Mouse (Mus musculus) layer of hippocampus, postnatal 36 days (tissue): ENCODE measurements around the gene B4galnt4. TPM values are rescaled to one million over a fixed set of nuclear protein-coding genes. Genes with fewer than 3 reads are reported as not detected.

Source experiments
- total RNA-seq, 2 experiments: library from RNA; stranded (reverse); gene quantifications; 2 replicates each; pipeline ENCODE4 v1.2.3; 2021

The B4galnt4 gene
- total RNA-seq, 2 experiments from 2014 or later, result 92.2 to 92.3 TPM

Other genes with a start within 250 kb of the B4galnt4 start
- gene Zfp941, start 238.9 kb upstream of the B4galnt4 start, total RNA-seq, result 10 to 100 TPM; 12.3 to 13.3 TPM
- gene Urah, start 226.1 kb upstream of the B4galnt4 start, total RNA-seq, result 1 to 10 TPM; 1.8 to 2.9 TPM
- gene Scgb1c1, start 215.6 kb upstream of the B4galnt4 start, total RNA-seq, result not detected
- gene Odf3, start 213.3 kb upstream of the B4galnt4 start, total RNA-seq, result not detected
- gene Gm45785, start 204.8 kb upstream of the B4galnt4 start, total RNA-seq, result not detected
- gene Ric8a, start 204.1 kb upstream of the B4galnt4 start, total RNA-seq, result 10 to 100 TPM; 76.8 to 83.7 TPM
- 10 to 100 TPM; 27.2 to 28.1 TPM for gene Bet1l, start 203.5 kb upstream of the B4galnt4 start, total RNA-seq
- 100 to 1,000 TPM; 113 to 119 TPM for gene Psmd13, start 179.1 kb upstream of the B4galnt4 start, total RNA-seq
- gene Sirt3, start 178.8 kb upstream of the B4galnt4 start, total RNA-seq, result 10 to 100 TPM; 64.6 to 71.8 TPM
- gene Cox8b, start 160.7 kb upstream of the B4galnt4 start, total RNA-seq, result 1 to 10 TPM; 1.2 to 1.3 TPM
- gene Nlrp6, start 140.2 kb upstream of the B4galnt4 start, total RNA-seq, result under 1 TPM; 0.30 to 0.35 TPM
- 1 to 10 TPM; 3.9 to 4.0 TPM for gene Pgghg, start 119.7 kb upstream of the B4galnt4 start, total RNA-seq
- gene Ifitm5, start 110.8 kb upstream of the B4galnt4 start, total RNA-seq, result not detected
- gene Gm45717, start 105.2 kb upstream of the B4galnt4 start, total RNA-seq, result not detected
- 10 to 100 TPM in 1 of 2 experiments, 1 to 10 TPM in 1; 8.4 to 14.1 TPM for gene Ifitm2, start 105.1 kb upstream of the B4galnt4 start, total RNA-seq
- gene Ifitm1, start 93.9 kb upstream of the B4galnt4 start, total RNA-seq, result 1 to 10 TPM; 1.6 to 3.8 TPM
- 10 to 100 TPM; 11.1 to 11.4 TPM for gene Ifitm3, start 50.3 kb upstream of the B4galnt4 start, total RNA-seq
- gene Ifitm6, start 43.2 kb upstream of the B4galnt4 start, total RNA-seq, result under 1 TPM in 1 of 2 experiments, not detected in 1; 0.63 TPM
- not detected for gene Gm17387, start 32.0 kb upstream of the B4galnt4 start, total RNA-seq
- not detected for gene Pkp3, start 17.1 kb downstream of the B4galnt4 start, total RNA-seq
- gene Sigirr, start 39.5 kb downstream of the B4galnt4 start, total RNA-seq, result 1 to 10 TPM; 1.7 to 2.4 TPM
- not detected for gene Ano9, start 56.7 kb downstream of the B4galnt4 start, total RNA-seq
- 10 to 100 TPM; 48.5 to 64.9 TPM for gene Ptdss2, start 61.3 kb downstream of the B4galnt4 start, total RNA-seq
- 10 to 100 TPM; 36.1 to 40.2 TPM for gene Rnh1, start 111.8 kb downstream of the B4galnt4 start, total RNA-seq
- 100 to 1,000 TPM; 209 to 213 TPM for gene Hras, start 132.9 kb downstream of the B4galnt4 start, total RNA-seq
- 1 to 10 TPM; 4.5 to 5.9 TPM for gene Lrrc56, start 133.1 kb downstream of the B4galnt4 start, total RNA-seq
- gene Lmntd2, start 153.0 kb downstream of the B4galnt4 start, total RNA-seq, result not detected
- under 1 TPM; 0.73 to 0.82 TPM for gene Rassf7, start 154.8 kb downstream of the B4galnt4 start, total RNA-seq
- 10 to 100 TPM; 79.9 to 86.9 TPM for gene Phrf1, start 167.7 kb downstream of the B4galnt4 start, total RNA-seq
- 1 to 10 TPM in 1 of 2 experiments, under 1 TPM in 1; 0.51 to 1.2 TPM for gene Irf7, start 205.4 kb downstream of the B4galnt4 start, total RNA-seq
- gene Cdhr5, start 215.7 kb downstream of the B4galnt4 start, total RNA-seq, result not detected
- not detected for gene Sct, start 218.0 kb downstream of the B4galnt4 start, total RNA-seq
- under 1 TPM in 1 of 2 experiments, not detected in 1; 0.18 TPM for gene Drd4, start 230.9 kb downstream of the B4galnt4 start, total RNA-seq